Mouse (Mus musculus) liver, adult 10 weeks (tissue): Measurements from ENCODE around the gene Frg2f1. TPM values are rescaled to one million over a fixed set of nuclear protein-coding genes. Genes with fewer than 3 reads are reported as not detected.

Experiments
- polyA plus RNA-seq: library from polyadenylated mRNA; stranded (reverse); fragments of 350-450 nt; fragmentation: Illumina TruSeq; extraction: RNeasy Lipid Tissue Mini Kit (QIAGEN cat#74804); gene quantifications from one replicate; pipeline ENCODE4 v1.2.3, GENCODE M21; 2014; ENCODE audit warnings: low read depth, low replicate concordance

Frg2f1 gene
- 5.9 TPM for polyA plus RNA-seq

GRCm38 (mm10) chr4:119539031-119539824 lies at the start of gene Frg2f1:
Frg2f1 (minus strand) TSS chr4:119539529.

GRCm38 (mm10) chr4:119536615-119537014 lies 2.7 kb downstream of the Frg2f1 start, which contains the start of gene Foxj3:
Foxj3 (plus strand) TSS chr4:119537004.

GRCm38 (mm10) chr4:119492291-119492932 lies 46.9 kb downstream of the Frg2f1 start, which contains the start of gene Rimkla:
Rimkla (minus strand) TSS chr4:119492628.

Other genes with a start within 250 kb of the Frg2f1 start
- 189 TPM for gene Ybx1, start 244.9 kb downstream of the Frg2f1 start, polyA plus RNA-seq
- 13.6 TPM for gene Ppih, start 219.0 kb downstream of the Frg2f1 start, polyA plus RNA-seq
- gene Ccdc30, start 124.0 kb downstream of the Frg2f1 start, polyA plus RNA-seq = 6.3 TPM
- gene Ppcs, start 117.1 kb downstream of the Frg2f1 start, polyA plus RNA-seq = 30.9 TPM
- 0.40 TPM for gene Zmynd12, start 116.7 kb downstream of the Frg2f1 start, polyA plus RNA-seq
- gene Rimkla, start 46.9 kb downstream of the Frg2f1 start, polyA plus RNA-seq = not detected
- gene Foxj3, start 2.5 kb downstream of the Frg2f1 start, polyA plus RNA-seq = 10.8 TPM
- gene Guca2a, start 98.2 kb upstream of the Frg2f1 start, polyA plus RNA-seq = not detected
- gene Guca2b, start 119.4 kb upstream of the Frg2f1 start, polyA plus RNA-seq = not detected
- 0.42 TPM for gene Hivep3, start 194.3 kb upstream of the Frg2f1 start, polyA plus RNA-seq